Mouse (Mus musculus) ES-Bruce4 (cell line): ENCODE measurements around the gene Cisd2. TPM values are rescaled to one million over a fixed set of nuclear protein-coding genes. Genes with fewer than 3 reads are reported as not detected.

Experiments used
- H3K27ac ChIP-seq: 2 replicates; pipeline ENCODE4 v1.5.1; 2012; ENCODE audit warnings: low read length, inconsistent platforms; ENCODE audit not compliant: insufficient read depth
- H3K27me3 ChIP-seq: 2 replicates; pipeline ENCODE4 v1.6.1; 2012; ENCODE audit warnings: mild to moderate bottlenecking, low read length, inconsistent platforms; ENCODE audit not compliant: control insufficient read depth, poor library complexity, insufficient read depth, severe bottlenecking
- H3K36me3 ChIP-seq: 2 replicates; pipeline ENCODE4 v1.6.1; 2012; ENCODE audit warnings: inconsistent platforms, mild to moderate bottlenecking, low read length, moderate library complexity; ENCODE audit not compliant: control insufficient read depth, poor library complexity, insufficient read depth, severe bottlenecking
- H3K4me1 ChIP-seq: one replicate; pipeline ENCODE4 v1.8.1; 2011; ENCODE audit warnings: low read length; ENCODE audit not compliant: control insufficient read depth, insufficient read depth
- H3K4me3 ChIP-seq: 2 replicates; pipeline ENCODE4 v1.5.1; 2011; ENCODE audit warnings: low read depth, mild to moderate bottlenecking, low read length
- H3K9ac ChIP-seq: 2 replicates; pipeline ENCODE4 v1.6.1; 2012; ENCODE audit warnings: low read depth, mild to moderate bottlenecking, inconsistent platforms; ENCODE audit not compliant: poor library complexity, severe bottlenecking
- H3K9me3 ChIP-seq: replicated peaks from 2 replicates; pipeline ENCODE4 v1.6.1; 2012; ENCODE audit warnings: mild to moderate bottlenecking, low read length, inconsistent platforms; ENCODE audit not compliant: control insufficient read depth, poor library complexity, insufficient read depth, severe bottlenecking
- CTCF ChIP-seq: IDR thresholded peaks from one replicate; pipeline ENCODE4 v1.8.1; 2011; ENCODE audit warnings: low read depth, low read length
- EP300 ChIP-seq: IDR thresholded peaks from 2 replicates; pipeline ENCODE4 v1.6.1; 2011; ENCODE audit warnings: low read depth, low read length; ENCODE audit not compliant: insufficient read depth
- POLR2A ChIP-seq: IDR thresholded peaks from one replicate; pipeline ENCODE4 v1.8.1; 2011; ENCODE audit warnings: low read length; ENCODE audit not compliant: insufficient read depth
- polyA plus RNA-seq: library from polyadenylated mRNA; stranded (reverse); fragments of >200 nt; gene quantifications from 2 replicates; pipeline ENCODE4 v1.2.4, GENCODE M21; 2011; ENCODE audit warnings: low read depth; ENCODE audit not compliant: missing spikeins, insufficient read depth, insufficient read length

The Cisd2 gene
- polyA plus RNA-seq, 1 experiment, result 24.7 TPM

DNA sequence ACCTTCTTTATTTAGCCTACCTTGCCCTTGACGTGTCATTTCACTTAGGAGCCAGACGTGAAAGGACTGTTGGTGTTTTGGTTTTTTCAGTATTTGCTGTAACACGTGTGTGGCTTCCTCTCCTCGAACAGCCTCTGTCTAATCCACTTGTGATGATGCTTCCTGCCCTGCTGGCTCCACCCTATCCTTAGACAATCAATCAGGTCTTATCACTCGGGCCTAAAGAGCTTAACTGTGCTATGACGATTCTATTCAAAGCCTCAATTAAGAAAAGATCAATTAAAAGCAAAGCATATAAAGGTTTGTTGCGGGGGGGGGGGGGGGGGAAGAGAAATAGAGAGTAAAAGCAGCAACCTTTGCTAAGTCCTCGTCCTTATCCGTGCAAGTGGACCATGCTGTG, 16.4 kb downstream of the Cisd2 start:
- Histone ChIP-seq H3K36me3 (no peaks in the 10 kb centered on the region), H3K9ac (no peak overlapping the region), H3K4me3 (no peak overlapping the region), H3K4me1 (no peaks in the 10 kb centered on the region), H3K27me3 (no peaks in the 10 kb centered on the region), H3K9me3 (no peaks in the 10 kb centered on the region; the same call in 1 of the 2 replicates), H3K27ac (no peak overlapping the region)
- TF ChIP-seq EP300 (no peak), POLR2A (no peak), CTCF (no peak)

GRCm38 (mm10) chr3:135404599-135404998, 19.1 kb downstream of the Cisd2 start:
- no peak overlapping the region for H3K27ac ChIP-seq
- H3K4me1 ChIP-seq, result no peaks in the 10 kb centered on the region
- no peak overlapping the region for H3K4me3 ChIP-seq
- H3K27me3 ChIP-seq, result no peaks in the 10 kb centered on the region
- no peaks in the 10 kb centered on the region; the same call in 1 of the 2 replicates for H3K9me3 ChIP-seq
- H3K36me3 ChIP-seq, result no peaks in the 10 kb centered on the region
- TF ChIP-seq CTCF (no peak), EP300 (no peak), POLR2A (no peak)
- H3K9ac ChIP-seq, result no peak overlapping the region

- H3K9ac ChIP-seq, result no peak overlapping the region
- H3K36me3 ChIP-seq, result no peaks in the 10 kb centered on the region
- TF ChIP-seq CTCF (no peak), EP300 (no peak), POLR2A (no peak)
- no peak overlapping the region for H3K4me3 ChIP-seq
- no peaks in the 10 kb centered on the region for H3K27me3 ChIP-seq
- H3K9me3 ChIP-seq, result no peaks in the 10 kb centered on the region; the same call in 1 of the 2 replicates
- no peak overlapping the region for H3K27ac ChIP-seq
- no peaks in the 10 kb centered on the region for H3K4me1 ChIP-seq
These were observed 19.9 kb downstream of the Cisd2 start for GRCm38 (mm10) chr3:135403856-135404255.

DNA sequence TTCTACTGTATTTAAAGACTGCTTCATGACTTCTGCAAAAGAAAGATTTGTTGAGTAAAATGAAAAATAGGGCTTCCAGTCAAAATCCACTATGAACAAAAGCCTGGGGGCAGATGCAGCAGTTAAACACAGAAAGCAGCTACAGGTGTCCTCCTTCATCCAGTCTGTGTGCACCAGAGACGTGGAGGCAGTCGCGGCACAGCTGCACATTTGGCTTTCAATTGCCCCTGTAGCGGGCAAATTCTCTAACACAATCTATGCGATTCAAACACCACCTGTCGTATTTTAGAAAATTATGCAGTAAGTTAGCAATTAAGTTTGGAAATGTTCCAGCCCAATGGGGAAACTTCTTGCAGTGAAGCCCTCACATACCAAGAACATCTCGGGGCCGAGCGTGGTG, 20.5 kb downstream of the Cisd2 start:
- Histone ChIP-seq H3K9me3 (no peaks in the 10 kb centered on the region; the same call in 1 of the 2 replicates), H3K27ac (no peak overlapping the region), H3K4me1 (no peaks in the 10 kb centered on the region), H3K36me3 (no peaks in the 10 kb centered on the region), H3K27me3 (no peaks in the 10 kb centered on the region), H3K9ac (no peak overlapping the region), H3K4me3 (no peak overlapping the region)
- TF ChIP-seq CTCF (no peak), POLR2A (no peak), EP300 (no peak)

DNA sequence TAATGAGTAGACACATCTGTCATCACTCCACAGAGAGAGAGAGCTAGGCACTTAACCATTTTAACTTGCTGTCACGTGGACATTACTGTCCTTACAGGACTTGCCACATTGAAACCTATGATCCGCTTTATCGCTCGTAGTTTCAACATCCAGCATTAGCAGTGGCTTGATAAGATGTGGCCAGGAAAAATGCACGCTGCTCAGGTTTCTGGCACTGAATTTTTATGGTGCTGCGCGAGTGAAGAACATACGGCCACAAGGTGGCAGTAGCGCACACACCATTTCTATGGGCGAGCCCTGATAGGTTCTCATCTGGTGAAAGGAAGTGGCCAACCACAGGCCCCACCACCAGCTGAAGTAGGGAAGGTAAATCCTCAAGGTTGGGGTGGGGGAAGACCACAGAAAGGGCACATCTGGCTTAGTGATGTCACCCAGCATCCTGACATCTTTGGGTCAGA, 21.5 kb downstream of the Cisd2 start:
- H3K4me1 ChIP-seq, result no peaks in the 10 kb centered on the region
- H3K9me3 ChIP-seq, result no peaks in the 10 kb centered on the region; the same call in 1 of the 2 replicates
- TF ChIP-seq EP300, result no peak
- TF ChIP-seq POLR2A, result no peak
- TF ChIP-seq CTCF, result peak; percentile 89
- H3K27ac ChIP-seq, result 0 out of 2 replicates have a peak overlapping the region, but pooled peaks have one; percentile 7
- no peaks in the 10 kb centered on the region for H3K27me3 ChIP-seq
- peak overlapping the region; percentile 6; the same call in 1 of the 2 replicates for H3K4me3 ChIP-seq
- 0 out of 2 replicates have a peak overlapping the region, but pooled peaks have one; percentile 13 for H3K9ac ChIP-seq
- no peaks in the 10 kb centered on the region for H3K36me3 ChIP-seq

GRCm38 (mm10) chr3:135397112-135397511, 26.6 kb downstream of the Cisd2 start:
- Histone ChIP-seq H3K27ac (no peak overlapping the region), H3K9me3 (no peaks in the 10 kb centered on the region), H3K4me1 (no peaks in the 10 kb centered on the region), H3K9ac (no peak overlapping the region), H3K36me3 (no peaks in the 10 kb centered on the region), H3K4me3 (no peak overlapping the region), H3K27me3 (no peaks in the 10 kb centered on the region; the same call in 1 of the 2 replicates)
- TF ChIP-seq POLR2A, result no peak
- no peak for TF ChIP-seq EP300
- TF ChIP-seq CTCF, result no peak
